Mouse (Mus musculus) hindbrain, postnatal 0 days (tissue): ENCODE data around the gene Gm49325. TPM values are rescaled to one million over a fixed set of nuclear protein-coding genes. Genes with fewer than 3 reads are reported as not detected.

Experiments
- ATAC-seq: fragments of 200-750 bp; cut with Nextera tagmentation; 2 replicates; pipeline ENCODE4 v1.8.0; 2017; ENCODE audit warnings: mild to moderate bottlenecking, moderate TSS enrichment, moderate library complexity
- DNase-seq: peaks from one replicate; pipeline ENCODE4 v3.0.0-alpha.2; 2015; ENCODE audit warnings: low spot score
- H3K27ac ChIP-seq: fragments of 300-500 bp; sonication (generic); 2 replicates; pipeline ENCODE4 v1.5.1; 2014; ENCODE audit warnings: mild to moderate bottlenecking
- H3K27me3 ChIP-seq: fragments of 300-500 bp; sonication (generic); 2 replicates; pipeline ENCODE4 v1.6.1; 2014; ENCODE audit warnings: low read length, mixed read lengths; ENCODE audit not compliant: insufficient read depth
- H3K36me3 ChIP-seq: fragments of 300-500 bp; sonication (generic); 2 replicates; pipeline ENCODE4 v1.6.1; 2014; ENCODE audit warnings: low read length, mixed read lengths; ENCODE audit not compliant: insufficient read depth
- H3K4me1 ChIP-seq: fragments of 300-500 bp; sonication (generic); 2 replicates; pipeline ENCODE4 v1.6.1; 2014; ENCODE audit warnings: antibody characterized with exemption, low read length, mixed read lengths; ENCODE audit not compliant: insufficient read depth
- H3K4me2 ChIP-seq: fragments of 300-500 bp; sonication (generic); 2 replicates; pipeline ENCODE4 v1.6.1; 2014; ENCODE audit warnings: low read depth, mild to moderate bottlenecking, low read length, moderate library complexity, mixed read lengths
- H3K4me3 ChIP-seq: fragments of 300-500 bp; sonication (generic); 2 replicates; pipeline ENCODE4 v1.5.1; 2014; ENCODE audit warnings: low read length
- H3K9ac ChIP-seq: fragments of 300-500 bp; sonication (generic); replicated peaks from 2 replicates; pipeline ENCODE4 v1.6.1; 2014; ENCODE audit warnings: mild to moderate bottlenecking, low read length, moderate library complexity, mixed read lengths
- H3K9me3 ChIP-seq: fragments of 300-500 bp; sonication (generic); 2 replicates; pipeline ENCODE4 v1.6.1; 2016; ENCODE audit warnings: low read length, mixed read lengths
- CTCF ChIP-seq: IDR thresholded peaks from 2 replicates; pipeline ENCODE4 v1.5.1; 2016; ENCODE audit warnings: antibody characterized with exemption, control low read depth, low read depth
- WGBS: fragments of 180-500 bp; shearing (Covaris S2); extraction: QIAGEN DNeasy Blood & Tissue Kit; methylation state at CpG from one replicate; pipeline ENCODE4 v1.1.7; 2014; 5-methylcytosine and 5-hydroxymethylcytosine counted together
- polyA plus RNA-seq: library from polyadenylated mRNA; unstranded; fragments of >200 nt; fragmentation: Nextera tagmentation; extraction: Ambion mirVana; gene quantifications from 2 replicates; pipeline ENCODE4 v1.2.1, GENCODE M21; 2015
- total RNA-seq: library from RNA; depleted of rRNA; stranded (reverse); fragments of >200 nt; gene quantifications from 2 replicates; pipeline ENCODE4 v1.2.3, GENCODE M21; 2014; rRNA removed

The Gm49325 gene
- total RNA-seq (4.0 TPM in 1 of 2 replicates, not detected in the other), polyA plus RNA-seq (11.1 and 12.8 TPM in 2 replicates)

DNA sequence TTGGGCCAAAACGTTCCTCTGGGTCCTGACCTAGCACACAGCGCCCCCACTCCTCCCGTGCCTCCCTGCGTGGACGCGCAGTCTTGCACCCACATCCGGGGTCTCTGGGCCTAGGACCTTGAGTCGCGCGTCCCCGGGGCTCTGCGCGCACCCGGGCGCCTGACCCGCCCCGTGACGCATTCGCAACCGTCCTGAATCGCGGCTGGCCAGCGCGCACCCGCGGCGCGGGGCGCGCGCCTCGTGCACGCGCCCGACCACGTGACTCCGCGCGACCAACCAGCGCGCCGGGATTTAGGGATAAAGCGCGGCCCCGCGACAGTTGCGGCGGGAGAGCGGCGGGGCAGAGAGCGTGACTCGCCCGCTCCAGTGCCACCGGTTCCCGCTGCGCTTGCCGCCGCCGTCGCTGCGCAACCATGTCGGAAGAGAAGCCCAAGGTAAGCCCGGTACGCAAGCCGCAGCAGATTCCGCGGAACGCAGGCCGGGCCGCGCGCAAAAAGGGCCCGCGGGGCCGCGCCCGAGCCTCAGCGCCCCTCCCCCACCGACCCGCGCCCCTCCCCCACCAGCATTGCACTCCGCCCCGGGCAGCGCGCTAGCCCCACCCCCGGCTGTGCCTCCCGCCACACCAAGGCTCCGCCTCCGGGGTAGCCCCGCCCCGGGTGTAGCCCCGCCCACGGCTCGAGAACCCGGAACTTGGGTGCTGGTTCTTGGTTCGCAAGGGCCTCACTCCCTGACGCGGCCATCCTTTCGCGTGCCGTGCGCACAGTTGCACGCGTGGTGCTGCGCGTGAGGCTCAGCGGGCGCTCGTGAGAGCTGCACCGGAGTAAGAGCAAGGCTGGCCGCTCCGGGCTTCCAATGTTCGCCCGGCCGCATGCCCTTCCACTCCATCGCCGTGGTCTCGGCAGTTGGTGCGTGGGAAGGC lies at the start of gene Gm49325, which contains the start of gene Sumo3:
Gene Gm49325 (plus strand): TSS at position 290 of the 919 bp plus-strand sequence.
Gene Sumo3 (plus strand): TSS at position 190 of the 919 bp plus-strand sequence.
- peak within 1 kb of the TSS; percentile 86 for H3K9ac ChIP-seq
- DNase-seq (peak; percentile 94), ATAC-seq (peak; percentile 89)
- peaks cover 7% of the 10 kb centered on the region; the same call in 1 of the 2 replicates for H3K36me3 ChIP-seq
- H3K4me1 ChIP-seq = peaks cover 13% of the 10 kb centered on the region; the same call in 1 of the 2 replicates
- H3K4me3 ChIP-seq = peak within 1 kb of the TSS; percentile 54
- 0 out of 2 replicates have a peak, but pooled peaks cover 2% of the 10 kb centered on the region for H3K9me3 ChIP-seq
- H3K4me2 ChIP-seq = peak within 1 kb of the TSS; percentile 93
- under 1% methylated on average over 95 of the region's 119 CpGs for WGBS
- no peaks in the 10 kb centered on the region for H3K27me3 ChIP-seq
- peak within 1 kb of the TSS; percentile 98 for H3K27ac ChIP-seq
- TF ChIP-seq CTCF = 0 out of 2 replicates have a peak, but pooled peaks have one; percentile 3

DNA sequence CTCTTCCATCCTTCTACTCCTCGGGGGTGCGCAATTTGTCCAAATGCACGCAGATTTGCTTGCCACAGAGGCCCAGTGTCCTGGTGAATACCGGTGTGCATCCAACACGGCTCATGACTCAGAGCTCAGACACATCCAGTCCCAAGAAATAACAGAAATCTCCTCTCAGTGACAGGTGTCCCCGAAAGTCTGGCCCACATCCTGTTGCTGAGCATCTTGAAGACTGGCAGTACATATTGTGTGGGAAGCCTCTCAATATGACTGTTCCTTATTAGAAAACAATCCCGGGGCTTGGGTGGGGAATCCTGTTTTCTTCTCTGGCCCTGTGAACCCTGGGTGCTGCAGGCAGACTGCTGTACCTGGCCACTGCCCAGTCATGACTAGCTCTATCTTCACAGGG lies 49.4 kb upstream of the Gm49325 start:
- Histone ChIP-seq H3K36me3 (no peaks in the 10 kb centered on the region), H3K27ac (no peak overlapping the region), H3K27me3 (no peaks in the 10 kb centered on the region), H3K4me2 (no peak overlapping the region), H3K4me3 (no peak overlapping the region), H3K4me1 (no peaks in the 10 kb centered on the region), H3K9me3 (no peaks in the 10 kb centered on the region), H3K9ac (no peak overlapping the region)
- WGBS = 88% methylated on average over 7 of the region's 7 CpGs
- ATAC-seq = no peak
- TF ChIP-seq CTCF = no peak
- DNase-seq = no peak

GRCm38 (mm10) chr10:77557641-77558040 lies 48.4 kb upstream of the Gm49325 start:
- no peak for ATAC-seq
- TF ChIP-seq CTCF = peak; percentile 49

GRCm38 (mm10) chr10:77560090-77560489 lies 45.9 kb upstream of the Gm49325 start:
- no peak overlapping the region for H3K27ac ChIP-seq
- DNase-seq (no peak), ATAC-seq (no peak)
- TF ChIP-seq CTCF = no peak
- H3K4me1 ChIP-seq = no peaks in the 10 kb centered on the region
- 84% methylated on average over 11 of the region's 11 CpGs for WGBS
- no peaks in the 10 kb centered on the region for H3K36me3 ChIP-seq
- no peak overlapping the region for H3K4me3 ChIP-seq
- H3K27me3 ChIP-seq = no peaks in the 10 kb centered on the region
- H3K9ac ChIP-seq = no peak overlapping the region
- no peak overlapping the region for H3K4me2 ChIP-seq
- H3K9me3 ChIP-seq = no peaks in the 10 kb centered on the region

More at GRCm38 (mm10) chr10:77557641-77558040, 48.4 kb upstream of the Gm49325 start:
- H3K27me3 ChIP-seq = no peaks in the 10 kb centered on the region
- H3K4me2 ChIP-seq = no peak overlapping the region
- 90% methylated on average over 4 of the region's 4 CpGs for WGBS
- no peaks in the 10 kb centered on the region for H3K4me1 ChIP-seq
- H3K36me3 ChIP-seq = no peaks in the 10 kb centered on the region
- no peak overlapping the region for H3K4me3 ChIP-seq
- no peak overlapping the region for H3K9ac ChIP-seq
- no peak for DNase-seq
- H3K9me3 ChIP-seq = no peaks in the 10 kb centered on the region
- no peak overlapping the region for H3K27ac ChIP-seq

GRCm38 (mm10) chr10:77560830-77561229 lies 45.2 kb upstream of the Gm49325 start:
- Histone ChIP-seq H3K9me3 (no peaks in the 10 kb centered on the region), H3K4me1 (no peaks in the 10 kb centered on the region), H3K4me2 (no peak overlapping the region), H3K27me3 (no peaks in the 10 kb centered on the region), H3K36me3 (no peaks in the 10 kb centered on the region), H3K4me3 (no peak overlapping the region), H3K27ac (no peak overlapping the region), H3K9ac (no peak overlapping the region)
- WGBS = 91% methylated on average over 9 of the region's 9 CpGs
- DNase-seq = no peak
- ATAC-seq = no peak
- TF ChIP-seq CTCF = no peak

- H3K4me1 ChIP-seq = no peaks in the 10 kb centered on the region
- H3K9me3 ChIP-seq = no peaks in the 10 kb centered on the region
- TF ChIP-seq CTCF = no peak
- no peak overlapping the region for H3K9ac ChIP-seq
- H3K27me3 ChIP-seq = no peaks in the 10 kb centered on the region
- H3K4me3 ChIP-seq = no peak overlapping the region
- DNase-seq (no peak), ATAC-seq (no peak)
- no peak overlapping the region for H3K4me2 ChIP-seq
- WGBS = 74% methylated on average over 2 of the region's 2 CpGs
- no peaks in the 10 kb centered on the region for H3K36me3 ChIP-seq
- no peak overlapping the region for H3K27ac ChIP-seq
Measured at GRCm38 (mm10) chr10:77561508-77561907, 44.5 kb upstream of the Gm49325 start.
